Mouse (Mus musculus): ENCODE measurements at regions not wholly inside any gene's neighbourhood (a gene's known extent, or its start where the extent isn't known, plus 50 kb on each side); places are given as distances from the start of the nearest gene placed in this dataset.

DNA sequence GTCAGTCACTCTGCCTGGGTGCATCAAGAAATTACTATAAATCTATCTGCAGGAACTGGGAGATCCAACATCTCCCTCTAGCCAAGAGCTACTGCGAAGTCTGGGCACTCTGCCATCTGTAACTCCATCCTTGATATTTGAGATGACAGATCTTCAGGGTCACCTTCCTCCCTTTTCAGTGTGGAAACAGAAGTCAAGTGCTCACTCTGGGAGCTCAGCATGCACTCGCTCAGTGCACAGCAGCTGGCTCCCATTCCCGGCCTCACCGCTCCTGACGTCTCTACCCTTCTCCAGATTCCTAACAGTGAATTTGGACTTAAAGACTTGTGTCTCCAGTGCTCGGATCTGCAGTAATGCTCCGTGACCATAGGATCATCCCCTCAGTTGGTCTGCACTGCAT is 400.3 kb downstream of the Fut8 start:
- TF ChIP-seq CTCF (conservative IDR thresholded peaks at IDR 0.05; ENCODE audit: low read length) (no peak), NANOG (IDR thresholded peaks at IDR 0.05; ENCODE audit: borderline replicate concordance, low read length) (no peak)

All from E14TG2a.4 (cell line).